11 mouse cellular contexts compared by ENCODE assay signal in the genomic region with DNA sequence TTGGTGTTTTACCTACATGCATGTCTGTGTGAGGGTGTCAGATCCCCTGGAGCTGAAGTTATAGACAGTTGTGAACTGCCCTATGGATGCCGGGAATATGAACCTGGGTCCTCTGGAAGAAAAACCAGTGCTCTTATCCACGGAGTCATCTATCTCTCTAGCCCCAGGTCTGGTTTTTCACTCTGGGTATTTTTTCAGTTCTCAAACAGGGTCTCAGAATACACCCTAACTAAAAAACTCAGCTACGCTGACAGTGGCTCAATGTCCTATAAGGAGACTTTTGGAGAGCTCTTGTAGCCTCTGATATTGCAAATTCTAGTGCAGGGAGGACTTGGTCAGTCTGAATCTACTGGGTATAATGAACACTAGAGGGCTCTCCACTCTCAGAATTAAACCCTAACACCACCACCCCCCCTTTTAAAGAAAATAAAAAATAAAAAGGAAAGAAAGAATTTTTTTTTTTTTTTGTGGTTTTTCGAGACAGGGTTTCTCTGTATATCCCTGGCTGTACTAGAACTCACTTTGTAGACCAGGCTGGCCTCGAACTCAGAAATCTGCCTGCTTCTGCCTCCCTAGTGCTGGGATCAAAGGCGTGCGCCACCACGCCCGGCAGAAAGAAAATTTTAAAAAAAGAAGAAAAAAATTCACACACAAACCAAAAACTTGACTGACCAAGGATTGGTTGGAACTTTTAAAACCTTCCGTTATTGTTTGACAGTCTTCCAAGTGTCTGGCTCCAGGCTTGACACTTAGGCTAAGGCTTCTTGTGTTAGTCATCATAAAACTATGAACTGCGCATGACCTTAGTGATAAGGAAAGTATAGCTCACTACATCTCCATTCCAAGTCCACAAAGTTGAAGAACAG. TPM values are rescaled to one million over a fixed set of nuclear protein-coding genes. Genes with fewer than 3 reads are reported as not detected.
A peak's percentile ranks its signal among the peaks of the same experiment; 100 is the strongest.
DNase-seq lines count a peak whose midpoint lies in the region; ATAC-seq and TF ChIP-seq lines count a peak whose summit lies in the region.
"Had no signal": no experiment of that assay in that cellular context is flagged by ENCODE, and none has a peak within 500 bp of the region (broad histone marks: within the 10 kb centered on the region; RNA-seq: fewer than 3 reads in every experiment).

No protein-coding gene starts in this region.

- TF ChIP-seq CTCF in MEL (IDR thresholded peaks at IDR 0.05 in 2 of 3, conservative IDR thresholded peaks at IDR 0.05 in 1 of 3; ENCODE audit: control insufficient read depth in 1 of 3, insufficient read depth in 1 of 3, low read depth in 2 of 3, low read length in 3 of 3, poor library complexity in 1 of 3, severe bottlenecking in 1 of 3): peak; percentile 15 to 87 (median 50); a peak in 5 of 6 replicates

- peak; percentile 88 for TF ChIP-seq RAD21 in MEL (IDR thresholded peaks at IDR 0.05; ENCODE audit: low read depth, low read length)

- no peaks in the 10 kb centered on the region for H3K36me3 ChIP-seq in embryonic facial prominence, embryonic 11.5 days (replicated peaks; ENCODE audit: control insufficient read depth, insufficient read depth, low read depth, low read length)
- peaks cover 17% of the 10 kb centered on the region for H3K36me3 ChIP-seq in embryonic facial prominence, embryonic 10.5 days (replicated peaks)
- H3K36me3 ChIP-seq in limb, embryonic 14.5 days (ENCODE audit: control insufficient read depth, insufficient read depth, low read length): peaks cover 7% of the 10 kb centered on the region; the same call in 1 of the 2 replicates
- H3K36me3 ChIP-seq in limb, embryonic 10.5 days: peaks cover 18% of the 10 kb centered on the region
- peaks cover 0 to 16% of the 10 kb centered on the region in 2 experiments; a peak in 2 of 4 replicates for H3K36me3 ChIP-seq in MEL (ENCODE audit: control insufficient read depth in 1 of 2, insufficient read depth in 2 of 2, low read length in 2 of 2)

- peaks cover 28% of the 10 kb centered on the region for H3K79me2 ChIP-seq in MEL (ENCODE audit: control insufficient read depth, insufficient read depth, low read length, poor library complexity)

- no peaks in the 10 kb centered on the region for H3K9me3 ChIP-seq in embryonic facial prominence, embryonic 11.5 days (replicated peaks; ENCODE audit: control insufficient read depth, low read length)
- no peaks in the 10 kb centered on the region for H3K9me3 ChIP-seq in embryonic facial prominence, embryonic 10.5 days
- H3K9me3 ChIP-seq in limb, embryonic 14.5 days (ENCODE audit: control insufficient read depth, low read length): no peaks in the 10 kb centered on the region
- no peaks in the 10 kb centered on the region for H3K9me3 ChIP-seq in limb, embryonic 10.5 days (replicated peaks)
- no peaks in the 10 kb centered on the region for H3K9me3 ChIP-seq in MEL (replicated peaks; ENCODE audit: insufficient read depth, low read length)
- H3K9me3 ChIP-seq: embryonic facial prominence, embryonic 15.5 days had no signal

- H3K4me2 ChIP-seq in embryonic facial prominence, embryonic 11.5 days (ENCODE audit: low read depth, low read length): no peak overlapping the region
- H3K4me2 ChIP-seq in limb, embryonic 14.5 days (replicated peaks; ENCODE audit: low read depth, low read length, severe bottlenecking): no peak overlapping the region

- no peak for TF ChIP-seq POLR2A in limb, embryonic 14.5 days (IDR thresholded peaks at IDR 0.05; ENCODE audit: borderline replicate concordance, extremely low read depth, insufficient read depth, insufficient read length)
- TF ChIP-seq POLR2A in MEL (IDR thresholded peaks at IDR 0.05; ENCODE audit: control insufficient read depth in 1 of 2, insufficient read depth in 1 of 2, low read depth in 1 of 2, low read length in 2 of 2, poor library complexity in 1 of 2): no peak

- no peaks in the 10 kb centered on the region for H3K4me1 ChIP-seq in embryonic facial prominence, embryonic 11.5 days (ENCODE audit: control insufficient read depth, insufficient read depth, low read length)
- peaks cover 14% of the 10 kb centered on the region for H3K4me1 ChIP-seq in embryonic facial prominence, embryonic 10.5 days
- 0 out of 2 replicates have a peak, but pooled peaks cover 6% of the 10 kb centered on the region for H3K4me1 ChIP-seq in limb, embryonic 14.5 days (ENCODE audit: control insufficient read depth, insufficient read depth, low read length)
- H3K4me1 ChIP-seq in limb, embryonic 10.5 days: peaks cover 9% of the 10 kb centered on the region; the same call in 1 of the 2 replicates
- H3K4me1 ChIP-seq in MEL (ENCODE audit: control insufficient read depth in 1 of 2, insufficient read depth in 2 of 2, low read length in 2 of 2): peaks cover 8 to 12% of the 10 kb centered on the region in 2 experiments; a peak in 3 of 4 replicates

- H3K9ac ChIP-seq in embryonic facial prominence, embryonic 11.5 days (replicated peaks; ENCODE audit: low read length): no peak overlapping the region
- no peak overlapping the region for H3K9ac ChIP-seq in limb, embryonic 14.5 days (ENCODE audit: low read depth, low read length, severe bottlenecking)
- peak overlapping the region; percentile 46 for H3K9ac ChIP-seq in MEL (ENCODE audit: control insufficient read depth, low read depth, low read length, poor library complexity, severe bottlenecking)
- H3K9ac ChIP-seq: embryonic facial prominence, embryonic 15.5 days had no signal

- peak; percentile 34 to 61; a peak in 2 of 4 replicates for TF ChIP-seq EP300 in MEL (IDR thresholded peaks at IDR 0.05; ENCODE audit: low read depth in 1 of 2, low read length in 2 of 2)

- no peak overlapping the region for H3K27ac ChIP-seq in embryonic facial prominence, embryonic 11.5 days (replicated peaks; ENCODE audit: low read depth, low read length)
- H3K27ac ChIP-seq in embryonic facial prominence, embryonic 10.5 days (replicated peaks): no peak overlapping the region
- no peak overlapping the region for H3K27ac ChIP-seq in limb, embryonic 14.5 days (replicated peaks; ENCODE audit: low read depth, low read length)
- no peak overlapping the region for H3K27ac ChIP-seq in limb, embryonic 10.5 days
- peak overlapping the region; percentile 49 for H3K27ac ChIP-seq in MEL (ENCODE audit: control insufficient read depth, low read depth, low read length)
- H3K27ac ChIP-seq: embryonic facial prominence, embryonic 15.5 days had no signal

- no peak overlapping the region for H3K4me3 ChIP-seq in embryonic facial prominence, embryonic 11.5 days (ENCODE audit: low read depth, low read length)
- no peak overlapping the region for H3K4me3 ChIP-seq in embryonic facial prominence, embryonic 10.5 days
- H3K4me3 ChIP-seq in limb, embryonic 14.5 days (replicated peaks; ENCODE audit: low read length): no peak overlapping the region
- no peak overlapping the region for H3K4me3 ChIP-seq in limb, embryonic 10.5 days
- H3K4me3 ChIP-seq in MEL (ENCODE audit: control insufficient read depth in 1 of 2, insufficient read depth in 1 of 2, low read depth in 2 of 2, low read length in 2 of 2): peak overlapping the region; percentile 74 to 83
- H3K4me3 ChIP-seq: embryonic facial prominence, embryonic 15.5 days had no signal

- H3K27me3 ChIP-seq in embryonic facial prominence, embryonic 11.5 days (ENCODE audit: control insufficient read depth, insufficient read depth, low read length): no peaks in the 10 kb centered on the region
- no peaks in the 10 kb centered on the region for H3K27me3 ChIP-seq in embryonic facial prominence, embryonic 10.5 days (replicated peaks; ENCODE audit: low read depth, poor library complexity, severe bottlenecking)
- H3K27me3 ChIP-seq in limb, embryonic 14.5 days (ENCODE audit: control insufficient read depth, insufficient read depth, low read length): no peaks in the 10 kb centered on the region
- no peaks in the 10 kb centered on the region for H3K27me3 ChIP-seq in limb, embryonic 10.5 days (ENCODE audit: low read depth, poor library complexity, severe bottlenecking)
- no peaks in the 10 kb centered on the region for H3K27me3 ChIP-seq in MEL (ENCODE audit: control insufficient read depth in 1 of 2, insufficient read depth in 2 of 2, low read length in 2 of 2)
- H3K27me3 ChIP-seq: embryonic facial prominence, embryonic 15.5 days had no signal

- peak; percentile 38 for DNase-seq in embryonic facial prominence, embryonic 11.5 days (ENCODE audit: low spot score)
- DNase-seq in embryonic facial prominence, embryonic 10.5 days (ENCODE audit: low spot score): no peak
- peak; percentile 60 for DNase-seq in limb, embryonic 14.5 days (ENCODE audit: low spot score)
- no peak for DNase-seq in limb, embryonic 10.5 days (ENCODE audit: low spot score)
- DNase-seq in MEL (ENCODE audit: low read depth, low spot score): peak; percentile 90
- DNase-seq in lung, postnatal 10 days: peak; percentile 38
- no peak for DNase-seq in ovary, adult 18-20 months (ENCODE audit: low spot score)
- DNase-seq in frontal cortex, postnatal 36 days (ENCODE audit: low spot score in 2 of 2): no peak

- no peak for ATAC-seq in embryonic facial prominence, embryonic 11.5 days (replicated peaks; ENCODE audit: insufficient number of reproducible peaks, low FRiP score, low TSS enrichment, low read depth)
- no peak for ATAC-seq in limb, embryonic 14.5 days (ENCODE audit: low FRiP score, low read depth)
- ATAC-seq: midbrain, embryonic 16.5 days had no signal

- WGBS in embryonic facial prominence, embryonic 11.5 days: 83% methylated on average over 11 of the region's 11 CpGs
- 80% methylated on average over 11 of the region's 11 CpGs for WGBS in embryonic facial prominence, embryonic 10.5 days
- 76% methylated on average over 11 of the region's 11 CpGs for WGBS in limb, embryonic 14.5 days
- 81% methylated on average over 11 of the region's 11 CpGs for WGBS in limb, embryonic 10.5 days

RNA-seq across cellular contexts. Expression of a gene that starts 1.6 kb away (rescaled TPM):
- 20.8 and 22.0 TPM in 2 replicates for polyA plus RNA-seq in embryonic facial prominence, embryonic 11.5 days (2014; fragmentation: Nextera tagmentation; extraction: Ambion mirVana)
- polyA plus RNA-seq in embryonic facial prominence, embryonic 10.5 days (2016; fragmentation: Nextera tagmentation; extraction: Ambion mirVana): 31.2 and 32.1 TPM in 2 replicates
- polyA plus RNA-seq in limb, embryonic 14.5 days (2012; rRNA removed): 47.0 and 54.0 TPM in 2 replicates
- polyA plus RNA-seq in limb, embryonic 14.5 days (2014; fragmentation: Nextera tagmentation; extraction: Ambion mirVana): 22.6 and 26.5 TPM in 2 replicates
- polyA plus RNA-seq in limb, embryonic 10.5 days (2016; fragmentation: Nextera tagmentation; extraction: Ambion mirVana): 21.8 and 25.4 TPM in 2 replicates
- total RNA-seq in MEL (2012; rRNA removed): 193 and 213 TPM in 2 replicates
- polyA plus RNA-seq in MEL (2012; ENCODE audit: insufficient read depth in 1 of 2, insufficient read length in 2 of 2, low read depth in 1 of 2, low replicate concordance in 2 of 2, missing spikeins in 1 of 2): 100 to 1,000 TPM; 194 to 252 TPM

RNA-seq across cellular contexts. Expression of a gene that starts 13.0 kb away (rescaled TPM):
- polyA plus RNA-seq in embryonic facial prominence, embryonic 11.5 days (2014; fragmentation: Nextera tagmentation; extraction: Ambion mirVana): 0.63 and 0.92 TPM in 2 replicates
- 0.88 and 1.5 TPM in 2 replicates for polyA plus RNA-seq in embryonic facial prominence, embryonic 10.5 days (2016; fragmentation: Nextera tagmentation; extraction: Ambion mirVana)
- 1.1 and 1.5 TPM in 2 replicates for polyA plus RNA-seq in limb, embryonic 14.5 days (2012; rRNA removed)
- polyA plus RNA-seq in limb, embryonic 14.5 days (2014; fragmentation: Nextera tagmentation; extraction: Ambion mirVana): 0.35 and 0.45 TPM in 2 replicates
- polyA plus RNA-seq in limb, embryonic 10.5 days (2016; fragmentation: Nextera tagmentation; extraction: Ambion mirVana): 0.38 and 0.62 TPM in 2 replicates
- 5.8 and 6.0 TPM in 2 replicates for total RNA-seq in MEL (2012; rRNA removed)
- polyA plus RNA-seq in MEL (2012; ENCODE audit: insufficient read depth in 1 of 2, insufficient read length in 2 of 2, low read depth in 1 of 2, low replicate concordance in 2 of 2, missing spikeins in 1 of 2): 1 to 10 TPM in 1 of 2 experiments, not detected in 1; 5.5 TPM

RNA-seq across cellular contexts. Expression of a gene that starts 33.6 kb away (rescaled TPM):
- 32.3 and 33.4 TPM in 2 replicates for polyA plus RNA-seq in embryonic facial prominence, embryonic 11.5 days (2014; fragmentation: Nextera tagmentation; extraction: Ambion mirVana)
- polyA plus RNA-seq in embryonic facial prominence, embryonic 10.5 days (2016; fragmentation: Nextera tagmentation; extraction: Ambion mirVana): 32.3 and 37.0 TPM in 2 replicates
- 75.2 and 105 TPM in 2 replicates for polyA plus RNA-seq in limb, embryonic 14.5 days (2012; rRNA removed)
- 33.9 and 40.8 TPM in 2 replicates for polyA plus RNA-seq in limb, embryonic 14.5 days (2014; fragmentation: Nextera tagmentation; extraction: Ambion mirVana)
- polyA plus RNA-seq in limb, embryonic 10.5 days (2016; fragmentation: Nextera tagmentation; extraction: Ambion mirVana): 16.6 and 24.2 TPM in 2 replicates
- total RNA-seq in MEL (2012; rRNA removed): 1.4 TPM in 2 replicates
- 1 to 10 TPM in 1 of 2 experiments, not detected in 1; 8.5 TPM for polyA plus RNA-seq in MEL (2012; ENCODE audit: insufficient read depth in 1 of 2, insufficient read length in 2 of 2, low read depth in 1 of 2, low replicate concordance in 2 of 2, missing spikeins in 1 of 2)
- total RNA-seq: granulocyte monocyte progenitor cell, adult 5-6 weeks had no signal

RNA-seq across cellular contexts. Expression of a gene that starts 43.7 kb away (rescaled TPM):
- 1.3 TPM in 2 replicates for polyA plus RNA-seq in embryonic facial prominence, embryonic 11.5 days (2014; fragmentation: Nextera tagmentation; extraction: Ambion mirVana)
- polyA plus RNA-seq in embryonic facial prominence, embryonic 10.5 days (2016; fragmentation: Nextera tagmentation; extraction: Ambion mirVana): 0.60 and 0.80 TPM in 2 replicates
- polyA plus RNA-seq in limb, embryonic 14.5 days (2012; rRNA removed): 0.48 and 0.55 TPM in 2 replicates
- polyA plus RNA-seq in limb, embryonic 14.5 days (2014; fragmentation: Nextera tagmentation; extraction: Ambion mirVana): 0.40 and 0.87 TPM in 2 replicates
- 0.34 and 0.64 TPM in 2 replicates for polyA plus RNA-seq in limb, embryonic 10.5 days (2016; fragmentation: Nextera tagmentation; extraction: Ambion mirVana)
- not detected in 2 replicates for total RNA-seq in MEL (2012; rRNA removed)
- under 1 TPM in 1 of 2 experiments, not detected in 1; 0.13 TPM for polyA plus RNA-seq in MEL (2012; ENCODE audit: insufficient read depth in 1 of 2, insufficient read length in 2 of 2, low read depth in 1 of 2, low replicate concordance in 2 of 2, missing spikeins in 1 of 2)
- total RNA-seq: granulocyte monocyte progenitor cell, adult 5-6 weeks had no signal

RNA-seq across cellular contexts. Expression of a gene that starts 54.4 kb away (rescaled TPM):
- polyA plus RNA-seq in embryonic facial prominence, embryonic 11.5 days (2014; fragmentation: Nextera tagmentation; extraction: Ambion mirVana): 8.4 and 10.4 TPM in 2 replicates
- polyA plus RNA-seq in embryonic facial prominence, embryonic 10.5 days (2016; fragmentation: Nextera tagmentation; extraction: Ambion mirVana): 11.6 and 14.0 TPM in 2 replicates
- 74.0 and 82.0 TPM in 2 replicates for polyA plus RNA-seq in limb, embryonic 14.5 days (2012; rRNA removed)
- polyA plus RNA-seq in limb, embryonic 14.5 days (2014; fragmentation: Nextera tagmentation; extraction: Ambion mirVana): 14.3 and 16.2 TPM in 2 replicates
- 15.7 and 16.5 TPM in 2 replicates for polyA plus RNA-seq in limb, embryonic 10.5 days (2016; fragmentation: Nextera tagmentation; extraction: Ambion mirVana)
- 58.9 and 76.0 TPM in 2 replicates for total RNA-seq in MEL (2012; rRNA removed)
- 10 to 100 TPM in 1 of 2 experiments, not detected in 1; 77.3 TPM for polyA plus RNA-seq in MEL (2012; ENCODE audit: insufficient read depth in 1 of 2, insufficient read length in 2 of 2, low read depth in 1 of 2, low replicate concordance in 2 of 2, missing spikeins in 1 of 2)

Comparison
In these comparisons a context has a peak if more than half of its experiments do, and no peak if none do; other contexts are left out.
1. DNase-seq: peak in embryonic facial prominence, embryonic 11.5 days (single experiment), limb, embryonic 14.5 days (single experiment), MEL (single experiment) and lung, postnatal 10 days (single experiment); none in embryonic facial prominence, embryonic 10.5 days (single experiment), limb, embryonic 10.5 days (single experiment), ovary, adult 18-20 months (single experiment) and frontal cortex, postnatal 36 days (0 of 2).
2. H3K4me3 ChIP-seq: peak in MEL (2 of 2); none in embryonic facial prominence, embryonic 11.5 days (single experiment), embryonic facial prominence, embryonic 10.5 days (single experiment), limb, embryonic 14.5 days (single experiment) and limb, embryonic 10.5 days (single experiment).